Mouse (Mus musculus) central nervous system, embryonic 14 days (tissue): Measurements from ENCODE around the gene Tmem81. TPM values are rescaled to one million over a fixed set of nuclear protein-coding genes. Genes with fewer than 3 reads are reported as not detected.

Experiments
- polyA plus RNA-seq: library from polyadenylated mRNA; depleted of rRNA; stranded (reverse); fragments of >200 nt; gene quantifications from 2 replicates; pipeline ENCODE4 v1.2.3, GENCODE M21; 2012; rRNA removed

Gene Tmem81
- polyA plus RNA-seq: 1.9 and 2.5 TPM in 2 replicates

GRCm38 (mm10) chr1:132506058-132506457, at the start of gene Tmem81:
Gene Tmem81 (plus strand): TSS chr1:132506230.

GRCm38 (mm10) chr1:132476928-132477691, 28.9 kb upstream of the Tmem81 start, which contains the start of gene Rbbp5:
Gene Rbbp5 (plus strand): TSS chr1:132477365.

GRCm38 (mm10) chr1:132542762-132543306, 36.8 kb downstream of the Tmem81 start, which contains the start of gene Cntn2:
Gene Cntn2 (minus strand): TSS chr1:132543256.

Other genes starting within 250 kb of the Tmem81 start
- 4.6 and 5.0 TPM in 2 replicates for gene Klhdc8a, start 207.6 kb upstream of the Tmem81 start, polyA plus RNA-seq
- 19.3 and 19.9 TPM in 2 replicates for gene Nuak2, start 190.1 kb upstream of the Tmem81 start, polyA plus RNA-seq
- 42.0 and 45.1 TPM in 2 replicates for gene Tmcc2, start 114.9 kb upstream of the Tmem81 start, polyA plus RNA-seq
- gene Dstyk, start 88.7 kb upstream of the Tmem81 start, polyA plus RNA-seq: 13.2 and 14.1 TPM in 2 replicates
- 48.7 and 52.2 TPM in 2 replicates for gene Rbbp5, start 28.9 kb upstream of the Tmem81 start, polyA plus RNA-seq
- gene Cntn2, start 37.0 kb downstream of the Tmem81 start, polyA plus RNA-seq: 75.5 and 115 TPM in 2 replicates
- gene Nfasc, start 235.6 kb downstream of the Tmem81 start, polyA plus RNA-seq: 49.0 and 54.6 TPM in 2 replicates